In the genomic region with DNA sequence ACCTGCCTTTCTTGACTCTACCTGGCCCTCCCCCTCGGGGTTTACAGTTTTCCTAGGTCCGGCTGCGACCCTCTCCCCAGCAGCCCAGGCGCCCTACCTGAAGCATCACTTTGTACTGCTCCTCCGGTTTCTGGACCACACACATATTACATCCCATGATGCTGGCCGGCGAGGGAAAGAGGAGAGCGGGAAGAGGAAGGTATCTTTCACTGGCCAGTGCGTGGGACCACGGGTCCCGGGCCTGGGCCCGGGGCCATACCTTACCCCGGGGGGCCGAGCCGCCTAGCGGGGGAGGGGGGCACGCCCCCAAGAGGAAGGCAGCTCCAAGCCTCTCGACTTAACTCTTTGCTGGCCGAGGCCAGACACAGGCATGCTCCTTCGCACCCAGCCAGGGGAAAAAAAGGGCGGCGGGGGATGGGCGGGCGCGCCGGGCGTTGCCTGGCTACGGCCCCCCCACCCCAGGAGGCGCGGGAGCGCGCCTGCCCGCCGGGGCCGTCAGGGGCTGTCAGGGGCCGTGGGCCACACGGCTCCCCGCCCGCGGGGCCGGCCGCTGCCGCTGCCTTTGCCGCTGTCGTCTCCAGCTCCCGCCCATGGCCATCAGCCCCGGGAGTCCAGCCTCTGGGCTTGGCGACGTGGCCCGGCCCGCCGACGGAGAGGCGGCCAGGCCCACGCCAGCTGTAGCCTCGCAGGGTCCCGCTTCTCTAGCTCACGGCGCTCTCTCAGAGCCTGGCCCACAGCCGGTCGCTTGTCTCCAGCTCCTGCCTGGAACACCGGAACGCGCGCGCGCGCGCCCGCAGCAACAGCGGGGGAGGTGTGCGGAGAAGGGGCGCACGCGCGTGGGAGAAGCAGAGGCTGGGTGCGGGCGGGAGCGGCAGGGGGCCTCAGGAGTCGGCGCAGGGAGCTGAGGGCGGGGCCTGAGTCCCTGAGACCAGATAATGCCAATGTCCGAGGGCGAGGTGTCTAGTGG, we compare ENCODE assay signal across 8 mouse cellular contexts. TPM values are rescaled to one million over a fixed set of nuclear protein-coding genes. Genes with fewer than 3 reads are reported as not detected.
DNase-seq lines count a peak whose midpoint lies in the region; ATAC-seq and TF ChIP-seq lines count a peak whose summit lies in the region.

Gene Pdzd4, minus strand, starts transcription at position 785 of the 967 bp plus-strand sequence.

- no peaks in the 10 kb centered on the region for H3K9me3 ChIP-seq in E14TG2a.4 (ENCODE audit: low read length)
- H3K9me3 ChIP-seq in forebrain, embryonic 13.5 days (replicated peaks), result no peaks in the 10 kb centered on the region
- no peaks in the 10 kb centered on the region for H3K9me3 ChIP-seq in lung, embryonic 14.5 days (ENCODE audit: low read depth, low read length)

- H3K4me2 ChIP-seq in forebrain, embryonic 13.5 days, result peak within 1 kb of the TSS; percentile 71
- H3K4me2 ChIP-seq in lung, embryonic 14.5 days, result peak within 1 kb of the TSS; percentile 71

- DNase-seq in brain, embryonic 18.5 days (ENCODE audit: low read depth, low spot score), result peak; percentile 62
- peak; percentile 37 to 60 for DNase-seq in heart, postnatal 10 days
- peak; percentile 14 to 35 for DNase-seq in layer of hippocampus, adult 8-10 months (ENCODE audit: low spot score in 2 of 2)
- DNase-seq in lung, embryonic 14.5 days, result peak; percentile 80
- peak; percentile 59 for DNase-seq in retina, embryonic 14.5 days (ENCODE audit: low spot score)
- DNase-seq in urinary bladder, postnatal 14 days (ENCODE audit: low spot score), result peak; percentile 48

- peak within 1 kb of the TSS; percentile 89 for H3K27ac ChIP-seq in forebrain, embryonic 13.5 days
- no peak within 1 kb of the TSS for H3K27ac ChIP-seq in lung, embryonic 14.5 days (ENCODE audit: low read depth)

- 17% methylated on average over 59 of the region's 84 CpGs for WGBS in forebrain, embryonic 13.5 days
- WGBS in lung, embryonic 14.5 days, result 8% methylated on average over 66 of the region's 84 CpGs

- H3K27me3 ChIP-seq in E14TG2a.4 (ENCODE audit: insufficient read depth, low read length), result no peaks in the 10 kb centered on the region
- H3K27me3 ChIP-seq in forebrain, embryonic 13.5 days, result no peaks in the 10 kb centered on the region
- peaks cover 9% of the 10 kb centered on the region; the same call in 1 of the 2 replicates for H3K27me3 ChIP-seq in lung, embryonic 14.5 days (ENCODE audit: insufficient read depth, low read length)

- intact Hi-C loops in heart, postnatal 10 days (cut with DNase I), result no loop called here

- H3K4me1 ChIP-seq in E14TG2a.4 (replicated peaks; ENCODE audit: low read depth, low read length), result peaks cover 25% of the 10 kb centered on the region
- peaks cover 16% of the 10 kb centered on the region; the same call in 1 of the 2 replicates for H3K4me1 ChIP-seq in forebrain, embryonic 13.5 days
- H3K4me1 ChIP-seq in lung, embryonic 14.5 days (ENCODE audit: insufficient read depth), result no peaks in the 10 kb centered on the region

- no peak for TF ChIP-seq CTCF in E14TG2a.4 (conservative IDR thresholded peaks at IDR 0.05; ENCODE audit: low read length)
- TF ChIP-seq CTCF in lung, embryonic 14.5 days (IDR thresholded peaks at IDR 0.05; ENCODE audit: low read depth), result no peak

- ATAC-seq in forebrain, embryonic 13.5 days, result peak; percentile 87
- peak; percentile 87 for ATAC-seq in lung, embryonic 14.5 days (ENCODE audit: insufficient read depth)

- peak within 1 kb of the TSS; percentile 83 for H3K9ac ChIP-seq in forebrain, embryonic 13.5 days
- H3K9ac ChIP-seq in lung, embryonic 14.5 days, result peak within 1 kb of the TSS; percentile 61

- H3K4me3 ChIP-seq in E14TG2a.4 (replicated peaks; ENCODE audit: low read length), result peak within 1 kb of the TSS; percentile 85
- peak within 1 kb of the TSS; percentile 59 for H3K4me3 ChIP-seq in forebrain, embryonic 13.5 days
- peak within 1 kb of the TSS; percentile 57 for H3K4me3 ChIP-seq in lung, embryonic 14.5 days (ENCODE audit: low read depth, low read length)

- no peaks in the 10 kb centered on the region for H3K36me3 ChIP-seq in E14TG2a.4 (ENCODE audit: insufficient read depth, low read length)
- no peaks in the 10 kb centered on the region for H3K36me3 ChIP-seq in forebrain, embryonic 13.5 days (ENCODE audit: poor library complexity, severe bottlenecking)
- H3K36me3 ChIP-seq in lung, embryonic 14.5 days (ENCODE audit: insufficient read depth), result no peaks in the 10 kb centered on the region

RNA-seq across cellular contexts. Expression of gene Pdzd4, which starts in this region (rescaled TPM):
- 3.1 and 3.5 TPM in 2 replicates for polyA plus RNA-seq in forebrain, embryonic 13.5 days (2015; fragmentation: Nextera tagmentation; extraction: Ambion mirVana)
- total RNA-seq in heart, postnatal 10 days (2021), result 1 to 10 TPM; 2.7 to 2.9 TPM
- total RNA-seq in layer of hippocampus, adult 8-10 months (2022), result 100 to 1,000 TPM in 1 of 4 experiments, 10 to 100 TPM in 3; 90.5 to 100 (median 95.6) TPM
- polyA plus RNA-seq in lung, embryonic 14.5 days (2014; fragmentation: Nextera tagmentation; extraction: Ambion mirVana), result 0.99 and 1.3 TPM in 2 replicates

Comparison
In these comparisons a context has a peak if more than half of its experiments do, and no peak if none do; other contexts are left out.
1. RNA of gene Pdzd4 (total RNA-seq): 90.5 to 100 TPM in layer of hippocampus, adult 8-10 months; 2.7 to 2.9 TPM in heart, postnatal 10 days; every median in the first group is over 10 times any median in the second.
2. DNase-seq: peak in every context shown above with its lines; median percentile 80 in lung, embryonic 14.5 days; 62 in brain, embryonic 18.5 days; 59 in retina, embryonic 14.5 days; 48 in heart, postnatal 10 days; 48 in urinary bladder, postnatal 14 days; 24 in layer of hippocampus, adult 8-10 months.
3. Peak in every context shown above with its lines, with median percentiles within 50 percentile points of each other: H3K4me3 ChIP-seq.